Mouse (Mus musculus): ENCODE results near the gene Elmo1. TPM values are rescaled to one million over a fixed set of nuclear protein-coding genes. Genes with fewer than 3 reads are reported as not detected.

Gene Elmo1
- polyA plus RNA-seq (2017; shearing (Covaris generic)) = 100 to 1,000 TPM; 100 to 111 TPM

- peak; percentile 28 for ATAC-seq
These were observed at the start of gene Elmo1 for GRCm38 (mm10) chr13:20090133-20090710. Gene Elmo1 (plus strand): TSS chr13:20090596.

DNA sequence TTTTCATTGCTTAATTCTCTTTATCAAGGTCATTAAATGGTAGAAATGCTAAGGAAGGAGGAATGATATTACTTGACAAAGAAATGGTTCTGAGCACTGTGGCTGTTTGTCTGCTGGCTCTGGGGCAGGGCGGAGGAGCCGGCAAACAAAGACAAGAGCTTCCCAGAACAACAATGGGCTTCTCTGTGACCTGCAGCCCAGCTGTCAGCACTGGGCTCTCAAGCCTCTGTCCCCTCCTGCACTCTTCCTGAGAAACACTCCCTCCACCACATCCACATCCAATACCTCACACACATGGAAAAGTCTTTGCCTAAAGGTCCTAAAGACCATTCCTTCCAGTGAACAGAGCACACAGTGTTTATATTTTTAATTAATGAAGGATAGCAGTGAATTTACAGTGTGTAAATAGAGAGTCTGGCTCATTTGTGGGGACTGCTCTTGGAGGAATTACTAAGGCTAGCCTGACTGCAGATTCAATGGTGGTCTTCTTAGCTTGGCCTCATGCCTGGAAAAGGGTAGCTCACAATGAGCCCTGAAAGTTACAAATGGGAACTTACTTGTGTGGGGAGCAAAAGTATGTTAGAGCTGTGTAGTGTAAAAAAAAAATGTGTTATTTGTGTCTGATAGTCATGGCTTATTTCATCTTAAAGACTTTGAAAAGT, 49.1 kb upstream of the Elmo1 start:
- no peak for ATAC-seq

DNA sequence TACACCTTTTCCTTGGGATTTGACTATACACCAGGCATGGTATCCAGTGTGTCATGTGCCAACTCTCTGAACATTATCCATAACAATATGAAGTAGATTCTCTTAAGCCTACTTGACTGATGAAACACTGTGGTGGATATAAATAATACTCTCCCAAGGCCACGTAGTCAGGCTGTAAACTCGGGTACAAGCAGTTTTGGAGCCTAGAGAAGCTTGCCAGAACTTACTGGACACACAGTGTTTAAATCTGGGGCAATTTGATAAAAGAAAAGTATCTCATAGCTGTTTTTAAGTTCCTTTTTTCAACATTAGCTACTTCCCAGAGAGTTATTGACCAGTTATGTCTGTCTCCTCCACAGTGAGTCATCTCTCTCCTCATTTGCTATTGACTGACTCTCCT, 47.5 kb upstream of the Elmo1 start:
- no peak for ATAC-seq

GRCm38 (mm10) chr13:20045350-20045749, 45.0 kb upstream of the Elmo1 start:
- no peak for ATAC-seq

DNA sequence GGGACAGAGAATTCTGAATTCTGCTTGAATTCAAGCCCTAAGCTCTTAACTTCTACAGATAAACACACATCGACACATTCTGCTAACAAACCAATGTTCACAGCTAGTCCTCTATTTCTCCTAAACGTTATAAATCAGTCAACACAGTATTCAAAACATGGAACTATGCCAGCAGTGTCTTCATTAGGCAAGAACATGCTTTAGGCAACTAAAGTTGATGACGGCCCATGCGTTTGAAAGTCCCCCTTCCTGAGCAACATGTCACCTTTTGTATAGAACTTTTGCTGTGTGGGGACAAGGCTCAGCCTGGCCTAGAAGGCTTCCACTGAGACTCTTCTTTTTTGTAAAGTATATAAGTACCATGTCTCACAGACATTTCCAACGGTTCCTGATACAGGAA, 44.6 kb upstream of the Elmo1 start:
- no peak for ATAC-seq

- no peak for ATAC-seq
These were observed 44.0 kb upstream of the Elmo1 start for GRCm38 (mm10) chr13:20046406-20046805.

GRCm38 (mm10) chr13:20047926-20048836, 42.2 kb upstream of the Elmo1 start:
- no peak for ATAC-seq

GRCm38 (mm10) chr13:20048837-20049160, 41.6 kb upstream of the Elmo1 start:
- no peak for ATAC-seq

DNA sequence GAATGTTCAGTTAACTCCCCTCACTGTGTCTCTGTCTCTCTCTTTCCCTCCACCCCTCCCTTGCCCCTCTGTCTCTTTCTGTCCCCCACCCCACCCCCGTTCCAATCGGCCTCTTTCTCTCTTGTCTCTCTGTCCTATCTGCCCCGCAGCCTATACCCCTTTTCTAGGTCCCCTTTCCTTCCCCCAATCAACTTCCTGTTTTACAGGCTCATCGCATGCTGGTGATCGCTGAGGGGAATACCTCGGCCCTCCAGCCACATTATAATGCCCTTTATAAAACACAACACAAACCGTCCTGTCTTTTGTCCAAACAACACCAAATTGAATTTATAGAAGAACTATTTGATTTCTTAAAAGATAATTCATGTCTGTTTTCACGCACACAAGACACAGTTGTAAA, 40.7 kb upstream of the Elmo1 start:
- no peak for ATAC-seq

- ATAC-seq = no peak
These were observed 40.2 kb upstream of the Elmo1 start for GRCm38 (mm10) chr13:20050149-20050548.

- no peak for ATAC-seq
These were observed 32.5 kb upstream of the Elmo1 start for GRCm38 (mm10) chr13:20057926-20058325.

GRCm38 (mm10) chr13:20061031-20061430, 29.4 kb upstream of the Elmo1 start:
- no peak for ATAC-seq

DNA sequence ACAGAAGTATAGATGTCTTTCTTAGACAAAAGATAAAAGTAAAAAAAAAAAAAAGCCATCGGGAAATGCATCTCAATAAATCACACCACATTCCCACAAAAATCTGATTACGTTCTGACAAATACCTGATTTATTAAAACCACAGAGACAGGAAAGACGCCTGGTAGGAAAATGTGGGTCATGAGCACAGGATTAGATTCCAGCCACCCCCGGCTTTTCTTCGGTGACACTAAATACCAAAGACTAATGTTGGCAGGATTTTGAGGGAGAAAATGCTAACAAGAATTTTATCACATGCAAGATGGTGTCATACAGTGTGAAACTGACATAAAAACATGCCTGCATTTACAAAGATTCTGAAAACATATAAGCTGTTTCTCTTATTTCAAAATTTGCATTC, 27.1 kb upstream of the Elmo1 start:
- no peak for ATAC-seq

GRCm38 (mm10) chr13:20072043-20072442, 18.4 kb upstream of the Elmo1 start:
- no peak for ATAC-seq

- no peak for ATAC-seq
These were observed 17.4 kb upstream of the Elmo1 start for GRCm38 (mm10) chr13:20072994-20073393.

GRCm38 (mm10) chr13:20076521-20076920, 13.9 kb upstream of the Elmo1 start:
- ATAC-seq = no peak

GRCm38 (mm10) chr13:20077237-20077636, 13.2 kb upstream of the Elmo1 start:
- no peak for ATAC-seq

- peak; percentile 30 for ATAC-seq
These were observed 561 bp downstream of the Elmo1 start for GRCm38 (mm10) chr13:20090711-20091603.

DNA sequence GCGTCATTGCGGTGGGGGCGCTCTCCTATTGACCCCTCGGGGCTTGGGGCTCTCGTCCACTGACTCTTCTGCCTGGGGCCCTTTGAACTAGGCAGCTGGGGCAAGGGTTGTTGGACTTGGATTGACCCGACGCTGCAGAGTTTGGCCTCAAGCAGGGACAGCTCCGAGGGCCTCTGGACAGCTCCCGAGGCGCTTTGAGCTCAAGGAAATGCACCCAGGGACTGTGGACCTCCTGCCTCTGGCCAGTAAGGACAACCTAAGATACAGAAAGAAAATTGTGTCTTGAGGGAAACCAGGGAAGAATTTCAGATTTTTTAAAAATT, 1.2 kb downstream of the Elmo1 start:
- no peak for ATAC-seq

DNA sequence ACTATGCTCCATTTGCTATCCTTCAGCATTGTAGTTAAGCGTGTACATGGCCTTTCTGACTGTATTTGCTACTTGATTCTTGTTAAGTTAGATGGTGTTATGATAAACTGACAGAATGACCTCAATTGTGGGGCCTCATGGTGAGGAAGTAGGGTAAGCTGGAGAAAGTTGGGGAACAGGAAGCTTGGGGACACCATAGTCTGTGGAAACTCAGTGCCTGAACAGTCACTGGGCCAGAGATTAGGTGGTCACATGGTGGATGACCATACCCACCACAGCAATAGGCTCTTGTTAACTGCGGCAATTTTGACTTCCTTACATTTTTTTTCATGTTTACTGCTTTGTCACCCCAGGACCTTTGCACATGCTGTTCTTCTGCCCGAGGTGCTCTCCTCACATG, 1.9 kb downstream of the Elmo1 start:
- ATAC-seq = no peak

DNA sequence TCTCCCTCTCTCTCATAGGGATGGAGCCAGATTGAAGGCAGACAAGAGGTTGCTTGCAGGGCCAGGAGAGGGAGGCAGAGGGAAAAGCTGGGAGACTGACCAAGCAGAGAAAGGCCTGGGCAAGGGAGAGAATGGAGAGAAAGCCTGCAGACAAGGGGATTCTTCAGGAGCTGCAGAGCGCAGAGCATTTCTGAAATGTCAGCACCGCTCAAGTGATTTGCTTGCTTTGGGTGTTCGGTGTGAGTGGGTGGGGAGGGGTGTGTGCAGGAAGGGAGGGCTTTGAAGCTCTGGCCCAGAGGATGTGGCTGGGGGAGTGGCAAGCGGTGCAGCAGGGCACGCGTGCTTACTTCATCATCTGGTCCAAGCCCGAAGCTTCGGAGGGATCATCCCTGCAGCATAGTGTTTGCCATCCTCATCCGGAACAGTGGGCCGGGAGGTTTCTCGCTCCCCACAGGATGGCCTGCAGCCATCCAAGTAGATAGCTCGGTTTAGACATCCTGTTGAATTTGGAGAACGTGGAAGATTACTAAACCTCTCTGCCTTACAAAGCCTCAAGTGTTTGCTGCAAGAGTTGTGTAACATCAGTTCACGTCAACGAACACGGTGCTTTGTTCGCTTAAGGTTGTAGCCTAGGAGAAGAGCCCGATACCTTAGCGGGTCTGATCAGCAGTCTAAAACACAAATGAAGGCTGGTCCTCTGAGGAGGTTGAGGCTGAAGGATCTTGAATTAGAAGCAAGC, 3.1 kb downstream of the Elmo1 start:
- ATAC-seq = peak; percentile 63

Data from CD4-positive, CD25-positive, alpha-beta regulatory T cell, adult 4 months (primary cell).